Mouse (Mus musculus): ENCODE data around the gene Crtc3. TPM values are rescaled to one million over a fixed set of nuclear protein-coding genes. Genes with fewer than 3 reads are reported as not detected.

Gene Crtc3
- polyA plus RNA-seq, 1 experiment from 2014 or later, result 27.3 TPM

- Histone ChIP-seq H3K4me2 (replicated peaks; ENCODE audit: low read depth, low read length) (no peak overlapping the region), H3K9me3 (ENCODE audit: control insufficient read depth, low read length) (no peaks in the 10 kb centered on the region), H3K27ac (ENCODE audit: low read depth, low read length) (no peak overlapping the region), H3K27me3 (ENCODE audit: control insufficient read depth, insufficient read depth, low read length) (no peaks in the 10 kb centered on the region), H3K36me3 (ENCODE audit: control insufficient read depth, insufficient read depth, low read length) (no peaks in the 10 kb centered on the region), H3K4me3 (ENCODE audit: low read length) (no peak overlapping the region), H3K9ac (ENCODE audit: low read depth, low read length) (no peak overlapping the region), H3K4me1 (ENCODE audit: control insufficient read depth, insufficient read depth, low read length) (peaks cover 38% of the 10 kb centered on the region)
- 59% methylated on average over 10 of the region's 10 CpGs for WGBS
- ATAC-seq (ENCODE audit: low FRiP score, low TSS enrichment), result no peak
Measured at GRCm38 (mm10) chr7:80638460-80638859, 50.2 kb downstream of the Crtc3 start.

GRCm38 (mm10) chr7:80636953-80637800 lies 51.5 kb downstream of the Crtc3 start:
- 49% methylated on average over 9 of the region's 9 CpGs for WGBS
- H3K4me3 ChIP-seq (ENCODE audit: low read length), result no peak overlapping the region

GRCm38 (mm10) chr7:80636288-80636952 lies 52.3 kb downstream of the Crtc3 start:
- Histone ChIP-seq H3K27me3 (ENCODE audit: control insufficient read depth, insufficient read depth, low read length) (no peaks in the 10 kb centered on the region), H3K27ac (ENCODE audit: low read depth, low read length) (no peak overlapping the region), H3K4me1 (ENCODE audit: control insufficient read depth, insufficient read depth, low read length) (peaks cover 31% of the 10 kb centered on the region), H3K4me3 (ENCODE audit: low read length) (no peak overlapping the region), H3K4me2 (replicated peaks; ENCODE audit: low read depth, low read length) (no peak overlapping the region), H3K9me3 (ENCODE audit: control insufficient read depth, low read length) (no peaks in the 10 kb centered on the region), H3K9ac (ENCODE audit: low read depth, low read length) (no peak overlapping the region), H3K36me3 (ENCODE audit: control insufficient read depth, insufficient read depth, low read length) (no peaks in the 10 kb centered on the region)
- no peak for ATAC-seq (ENCODE audit: low FRiP score, low TSS enrichment)
- 49% methylated on average over 17 of the region's 17 CpGs for WGBS

More at GRCm38 (mm10) chr7:80636953-80637800, 51.5 kb downstream of the Crtc3 start:
- no peaks in the 10 kb centered on the region for H3K9me3 ChIP-seq (ENCODE audit: control insufficient read depth, low read length)
- H3K9ac ChIP-seq (ENCODE audit: low read depth, low read length), result no peak overlapping the region
- H3K4me2 ChIP-seq (replicated peaks; ENCODE audit: low read depth, low read length), result no peak overlapping the region
- no peak for ATAC-seq (ENCODE audit: low FRiP score, low TSS enrichment)
- H3K27me3 ChIP-seq (ENCODE audit: control insufficient read depth, insufficient read depth, low read length), result no peaks in the 10 kb centered on the region
- H3K4me1 ChIP-seq (ENCODE audit: control insufficient read depth, insufficient read depth, low read length), result peaks cover 33% of the 10 kb centered on the region
- H3K27ac ChIP-seq (ENCODE audit: low read depth, low read length), result no peak overlapping the region
- H3K36me3 ChIP-seq (ENCODE audit: control insufficient read depth, insufficient read depth, low read length), result no peaks in the 10 kb centered on the region

- H3K4me1 ChIP-seq (ENCODE audit: control insufficient read depth, insufficient read depth, low read length), result peaks cover 31% of the 10 kb centered on the region
- no peak overlapping the region for H3K4me2 ChIP-seq (replicated peaks; ENCODE audit: low read depth, low read length)
- H3K36me3 ChIP-seq (ENCODE audit: control insufficient read depth, insufficient read depth, low read length), result no peaks in the 10 kb centered on the region
- 0 out of 2 replicates have a peak, but pooled peaks have one; percentile 37 for ATAC-seq (ENCODE audit: low FRiP score, low TSS enrichment)
- no peak overlapping the region for H3K27ac ChIP-seq (ENCODE audit: low read depth, low read length)
- H3K27me3 ChIP-seq (ENCODE audit: control insufficient read depth, insufficient read depth, low read length), result no peaks in the 10 kb centered on the region
- H3K9ac ChIP-seq (ENCODE audit: low read depth, low read length), result no peak overlapping the region
- no peak overlapping the region for H3K4me3 ChIP-seq (ENCODE audit: low read length)
- WGBS, result 44% methylated on average over 5 of the region's 5 CpGs
- no peaks in the 10 kb centered on the region for H3K9me3 ChIP-seq (ENCODE audit: control insufficient read depth, low read length)
Measured at GRCm38 (mm10) chr7:80635866-80636265, 52.8 kb downstream of the Crtc3 start.

- Histone ChIP-seq H3K27me3 (ENCODE audit: control insufficient read depth, insufficient read depth, low read length) (no peaks in the 10 kb centered on the region), H3K4me1 (ENCODE audit: control insufficient read depth, insufficient read depth, low read length) (peaks cover 27% of the 10 kb centered on the region), H3K9ac (ENCODE audit: low read depth, low read length) (no peak overlapping the region), H3K4me2 (replicated peaks; ENCODE audit: low read depth, low read length) (no peak overlapping the region), H3K36me3 (ENCODE audit: control insufficient read depth, insufficient read depth, low read length) (no peaks in the 10 kb centered on the region), H3K27ac (ENCODE audit: low read depth, low read length) (no peak overlapping the region), H3K9me3 (ENCODE audit: control insufficient read depth, low read length) (no peaks in the 10 kb centered on the region), H3K4me3 (ENCODE audit: low read length) (no peak overlapping the region)
- no peak for ATAC-seq (ENCODE audit: low FRiP score, low TSS enrichment)
- 75% methylated on average over 9 of the region's 9 CpGs for WGBS
Measured at GRCm38 (mm10) chr7:80634741-80635140, 53.9 kb downstream of the Crtc3 start.

GRCm38 (mm10) chr7:80633635-80634034 lies 55.0 kb downstream of the Crtc3 start:
- no peaks in the 10 kb centered on the region for H3K36me3 ChIP-seq (ENCODE audit: control insufficient read depth, insufficient read depth, low read length)
- 98% methylated on average over 2 of the region's 2 CpGs for WGBS
- H3K4me3 ChIP-seq (ENCODE audit: low read length), result no peak overlapping the region
- H3K27me3 ChIP-seq (ENCODE audit: control insufficient read depth, insufficient read depth, low read length), result no peaks in the 10 kb centered on the region
- no peak overlapping the region for H3K4me2 ChIP-seq (replicated peaks; ENCODE audit: low read depth, low read length)
- no peak overlapping the region for H3K27ac ChIP-seq (ENCODE audit: low read depth, low read length)
- H3K9ac ChIP-seq (ENCODE audit: low read depth, low read length), result no peak overlapping the region
- ATAC-seq (ENCODE audit: low FRiP score, low TSS enrichment), result no peak
- peaks cover 36% of the 10 kb centered on the region for H3K4me1 ChIP-seq (ENCODE audit: control insufficient read depth, insufficient read depth, low read length)
- no peaks in the 10 kb centered on the region for H3K9me3 ChIP-seq (ENCODE audit: control insufficient read depth, low read length)

- H3K27ac ChIP-seq (ENCODE audit: low read depth, low read length), result no peak overlapping the region
- no peaks in the 10 kb centered on the region for H3K36me3 ChIP-seq (ENCODE audit: control insufficient read depth, insufficient read depth, low read length)
- no peaks in the 10 kb centered on the region for H3K27me3 ChIP-seq (ENCODE audit: control insufficient read depth, insufficient read depth, low read length)
- H3K9me3 ChIP-seq (ENCODE audit: control insufficient read depth, low read length), result no peaks in the 10 kb centered on the region
- ATAC-seq (ENCODE audit: low FRiP score, low TSS enrichment), result no peak
- 61% methylated on average over 6 of the region's 6 CpGs for WGBS
- H3K4me3 ChIP-seq (ENCODE audit: low read length), result no peak overlapping the region
- no peak overlapping the region for H3K4me2 ChIP-seq (replicated peaks; ENCODE audit: low read depth, low read length)
- H3K4me1 ChIP-seq (ENCODE audit: control insufficient read depth, insufficient read depth, low read length), result peaks cover 34% of the 10 kb centered on the region
- no peak overlapping the region for H3K9ac ChIP-seq (ENCODE audit: low read depth, low read length)
Measured at GRCm38 (mm10) chr7:80631993-80632392, 56.7 kb downstream of the Crtc3 start.

- ATAC-seq (ENCODE audit: low FRiP score, low TSS enrichment), result no peak
- peak overlapping the region; percentile 34; the same call in 1 of the 2 replicates for H3K27ac ChIP-seq (ENCODE audit: low read depth, low read length)
- no peaks in the 10 kb centered on the region for H3K9me3 ChIP-seq (ENCODE audit: control insufficient read depth, low read length)
- H3K27me3 ChIP-seq (ENCODE audit: control insufficient read depth, insufficient read depth, low read length), result no peaks in the 10 kb centered on the region
- no peak overlapping the region for H3K4me2 ChIP-seq (replicated peaks; ENCODE audit: low read depth, low read length)
- H3K9ac ChIP-seq (ENCODE audit: low read depth, low read length), result no peak overlapping the region; the same call in 1 of the 2 replicates
- peaks cover 30% of the 10 kb centered on the region for H3K4me1 ChIP-seq (ENCODE audit: control insufficient read depth, insufficient read depth, low read length)
- H3K4me3 ChIP-seq (ENCODE audit: low read length), result no peak overlapping the region
- no peaks in the 10 kb centered on the region for H3K36me3 ChIP-seq (ENCODE audit: control insufficient read depth, insufficient read depth, low read length)
- WGBS, result 47% methylated on average over 3 of the region's 3 CpGs
Measured at GRCm38 (mm10) chr7:80631405-80631804, 57.3 kb downstream of the Crtc3 start.

GRCm38 (mm10) chr7:80629369-80629768 lies 59.3 kb downstream of the Crtc3 start:
- H3K27me3 ChIP-seq (ENCODE audit: control insufficient read depth, insufficient read depth, low read length), result no peaks in the 10 kb centered on the region
- WGBS, result 11% methylated on average over 12 of the region's 12 CpGs
- no peaks in the 10 kb centered on the region for H3K36me3 ChIP-seq (ENCODE audit: control insufficient read depth, insufficient read depth, low read length)
- H3K9me3 ChIP-seq (ENCODE audit: control insufficient read depth, low read length), result no peaks in the 10 kb centered on the region
- peak overlapping the region; percentile 21 for H3K4me2 ChIP-seq (replicated peaks; ENCODE audit: low read depth, low read length)
- H3K4me3 ChIP-seq (ENCODE audit: low read length), result no peak overlapping the region
- peak; percentile 36; the same call in 1 of the 2 replicates for ATAC-seq (ENCODE audit: low FRiP score, low TSS enrichment)
- H3K9ac ChIP-seq (ENCODE audit: low read depth, low read length), result no peak overlapping the region; the same call in 1 of the 2 replicates
- peak overlapping the region; percentile 76; the same call in 1 of the 2 replicates for H3K27ac ChIP-seq (ENCODE audit: low read depth, low read length)
- peaks cover 22% of the 10 kb centered on the region for H3K4me1 ChIP-seq (ENCODE audit: control insufficient read depth, insufficient read depth, low read length)
